Mouse (Mus musculus): ENCODE results near the gene Babam2.

- TF ChIP-seq TAL1 (IDR thresholded peaks at IDR 0.05; ENCODE audit: low read length), result no peak
- no peak for TF ChIP-seq GATA1 (IDR thresholded peaks at IDR 0.05; ENCODE audit: low read length)
Measured at GRCm38 (mm10) chr5:32120901-32121376, 423.5 kb downstream of the Babam2 start.

Data from erythroblast, embryonic 14.5 days (primary cell).